Mouse (Mus musculus) left cerebral cortex, postnatal 14 days (tissue): ENCODE data around the gene Serpinb1c. TPM values are rescaled to one million over a fixed set of nuclear protein-coding genes. Genes with fewer than 3 reads are reported as not detected.
"Not testable (repeated sequence)": the region's sequence is repeated elsewhere in the genome, so short reads cannot be mapped to it uniquely, and the experiment has no call there.

ENCODE experiments used
- DNase-seq, 2 experiments: peaks; one replicate each; pipeline ENCODE4 v3.0.0; 2021 to 2022; ENCODE audit warnings: low spot score in 2 of 2, mixed read lengths in 1 of 2
- intact Hi-C: fragments of 180-260 bp; cut with DNase I; formaldehyde crosslinking; loops from one replicate; pipeline ENCODE4 v1.15.1; 2025
- total RNA-seq, 2 experiments: library from RNA; stranded (reverse); gene quantifications; 2 replicates each; pipeline ENCODE4 v1.2.3; 2021

Gene Serpinb1c
- total RNA-seq, 2 experiments from 2014 or later, result not detected

DNA sequence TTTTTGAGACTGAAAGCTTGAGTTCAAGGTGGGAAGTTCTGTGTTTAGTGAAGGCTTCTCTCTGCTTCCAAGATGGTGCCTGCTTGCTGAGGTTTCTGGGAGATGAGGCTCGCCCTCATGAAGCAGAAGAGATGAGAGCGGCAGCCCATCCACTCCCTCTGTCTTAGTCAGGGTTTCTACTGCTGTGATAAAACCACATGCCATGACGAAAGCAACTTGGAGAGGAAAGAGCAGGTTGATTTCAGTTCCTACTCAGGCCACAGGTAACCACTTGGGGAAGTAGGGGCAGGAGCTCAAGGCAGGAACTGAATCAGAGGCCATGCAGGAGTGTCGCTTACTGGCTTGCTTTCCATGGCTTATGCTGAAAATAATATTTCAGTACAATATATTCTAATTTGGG is 29.8 kb downstream of the Serpinb1c start:
- intact Hi-C loops, DNase-seq: not testable (repeated sequence)

DNA sequence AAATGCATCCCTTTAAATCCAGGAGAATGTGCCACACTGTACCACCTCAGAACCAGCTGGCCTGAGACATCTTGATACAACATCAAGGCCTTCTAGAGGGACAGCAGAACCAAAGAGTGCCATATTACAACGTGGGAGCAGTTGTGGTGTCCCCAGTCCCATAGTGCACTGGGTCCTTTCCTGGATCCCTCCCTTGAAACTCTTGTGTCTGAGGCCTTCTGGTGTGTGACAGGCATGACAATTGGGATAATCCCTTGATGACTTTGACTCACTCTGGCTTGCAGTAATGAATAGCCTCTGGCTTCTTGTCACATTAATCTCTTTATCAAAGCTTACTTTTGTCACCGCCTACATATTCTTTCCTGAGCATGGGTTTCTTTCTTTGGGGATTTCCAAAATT is 31.0 kb downstream of the Serpinb1c start:
- DNase-seq, result no peak
- intact Hi-C loops, result no loop called here

DNA sequence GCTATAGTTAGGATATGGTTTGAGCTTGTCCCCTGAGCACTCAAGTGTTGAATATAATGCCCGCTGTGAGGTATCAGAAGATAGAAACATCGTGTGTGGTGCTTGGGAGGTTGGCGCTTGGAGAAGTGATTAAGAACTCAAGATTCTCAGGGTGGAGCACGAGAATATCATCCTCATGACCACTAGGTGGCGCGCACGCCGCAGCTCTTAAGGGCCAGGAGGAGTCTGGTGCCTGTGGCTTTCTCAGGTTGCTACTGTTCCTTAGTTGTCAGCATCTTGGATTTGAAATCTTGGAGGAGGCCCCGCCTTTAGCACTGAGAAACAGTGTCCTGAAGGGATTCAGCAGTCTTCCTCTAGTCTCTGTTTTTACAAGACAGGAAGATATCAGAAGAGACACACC is 31.5 kb downstream of the Serpinb1c start:
- peak; percentile 71 to 86 for DNase-seq
- intact Hi-C loops, result no loop called here

GRCm38 (mm10) chr13:32865591-32865990 is 32.4 kb downstream of the Serpinb1c start:
- intact Hi-C loops, result no loop called here
- DNase-seq, result no peak

GRCm38 (mm10) chr13:32864529-32864928 is 33.5 kb downstream of the Serpinb1c start:
- DNase-seq, intact Hi-C loops: not testable (repeated sequence)

- DNase-seq, result no peak
- intact Hi-C loops, result no loop called here
Measured at GRCm38 (mm10) chr13:32863456-32863855, 34.6 kb downstream of the Serpinb1c start.

GRCm38 (mm10) chr13:32860821-32861220 is 37.2 kb downstream of the Serpinb1c start:
- DNase-seq, result no peak
- intact Hi-C loops, result no loop called here

GRCm38 (mm10) chr13:32853073-32853472 is 44.9 kb downstream of the Serpinb1c start:
- DNase-seq, result no peak
- intact Hi-C loops, result no loop called here

DNA sequence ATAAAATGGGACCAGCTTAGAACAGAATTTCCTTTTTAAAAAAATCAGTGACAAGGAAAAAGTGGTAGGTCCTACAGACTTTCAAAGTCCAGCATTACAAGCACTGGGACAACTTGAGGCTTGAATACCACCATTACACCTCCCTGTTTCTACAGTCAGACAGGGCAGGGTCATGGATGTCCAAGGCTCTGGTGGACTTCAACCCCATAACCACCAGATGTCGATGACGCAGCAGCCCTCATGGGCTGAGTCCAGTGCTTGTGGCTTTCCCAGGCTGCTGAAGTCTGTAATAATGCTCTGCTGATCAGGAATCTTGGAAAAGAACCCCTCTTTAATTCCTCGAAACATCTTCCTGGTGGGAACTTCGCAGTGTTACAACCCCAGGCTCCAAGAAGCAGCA is 45.5 kb downstream of the Serpinb1c start:
- DNase-seq, result no peak
- intact Hi-C loops, result no loop called here

DNA sequence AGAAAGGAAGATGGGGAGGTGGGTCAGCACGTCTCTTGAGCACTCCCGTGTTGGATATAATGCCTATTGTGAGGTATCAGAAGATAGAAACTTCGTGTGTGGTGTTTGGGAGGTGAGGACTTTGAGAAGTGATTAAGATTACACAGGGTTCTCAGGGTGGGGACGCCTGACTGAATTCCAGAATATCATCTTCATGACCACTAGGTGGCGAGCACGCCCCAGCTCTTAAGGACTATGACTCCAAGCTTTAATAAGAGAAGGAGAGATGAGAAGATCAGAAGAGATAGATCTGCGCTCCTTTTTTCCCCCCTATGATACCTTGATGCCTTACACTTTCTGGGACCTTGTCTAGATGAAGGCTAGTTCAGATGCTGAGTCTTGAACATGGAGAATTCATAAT is 46.0 kb downstream of the Serpinb1c start:
- DNase-seq, result peak; percentile 52 to 66
- intact Hi-C loops, result no loop called here

- intact Hi-C loops, result no loop called here
- no peak for DNase-seq
Measured at GRCm38 (mm10) chr13:32850668-32851404, 47.2 kb downstream of the Serpinb1c start, which contains the start of gene Serpinb1a. Serpinb1a (minus strand) TSS chr13:32851185.

DNA sequence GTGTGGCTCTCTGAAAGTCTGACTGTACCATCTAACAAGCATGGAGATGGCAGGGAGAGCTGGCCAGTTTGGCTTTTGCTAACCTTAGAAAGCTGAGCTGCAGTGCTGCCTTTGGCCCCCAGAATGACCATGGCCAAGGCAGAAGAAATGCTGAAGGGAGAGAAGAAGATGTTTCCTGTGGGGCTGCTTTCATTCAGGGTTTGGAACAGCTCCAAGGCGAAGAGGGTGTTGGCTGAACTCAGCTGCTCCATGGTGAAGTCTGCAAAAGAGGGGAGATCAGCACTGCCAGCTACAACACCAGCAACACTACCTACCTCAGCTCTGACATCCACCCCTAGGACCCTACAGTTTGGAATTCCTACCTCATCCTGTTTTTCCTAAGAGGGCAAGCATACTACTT is 47.9 kb downstream of the Serpinb1c start:
- intact Hi-C loops, result no loop called here
- no peak for DNase-seq

DNA sequence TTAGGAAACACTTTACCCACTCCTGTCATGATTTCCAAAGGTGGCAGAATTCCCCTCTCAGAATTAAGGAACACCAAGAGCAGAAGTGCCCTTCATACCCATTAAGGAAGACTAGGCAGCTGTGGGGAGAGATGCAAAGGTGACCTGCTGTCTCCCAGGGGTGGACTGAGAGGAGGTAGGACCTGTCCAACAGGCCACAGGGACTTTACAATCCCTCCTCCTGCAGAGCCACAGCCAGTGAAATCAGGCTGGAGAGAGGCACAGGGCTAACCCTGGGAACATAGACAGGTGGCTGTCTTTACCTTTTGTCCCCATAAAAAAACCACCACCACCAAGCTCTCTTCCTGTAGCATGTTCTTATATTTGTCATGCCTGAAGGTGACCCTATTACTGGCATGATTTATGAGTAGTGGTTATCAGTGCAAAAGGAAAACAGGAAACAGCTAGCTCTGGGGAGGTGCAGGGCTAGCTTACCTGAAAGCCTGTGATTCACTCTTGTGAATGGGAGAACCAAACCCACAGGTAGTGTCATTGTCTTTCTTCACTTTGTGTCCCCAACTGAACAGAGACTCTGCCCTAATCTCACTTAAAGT is 48.4 kb downstream of the Serpinb1c start:
- DNase-seq, result no peak
- intact Hi-C loops, result no loop called here

DNA sequence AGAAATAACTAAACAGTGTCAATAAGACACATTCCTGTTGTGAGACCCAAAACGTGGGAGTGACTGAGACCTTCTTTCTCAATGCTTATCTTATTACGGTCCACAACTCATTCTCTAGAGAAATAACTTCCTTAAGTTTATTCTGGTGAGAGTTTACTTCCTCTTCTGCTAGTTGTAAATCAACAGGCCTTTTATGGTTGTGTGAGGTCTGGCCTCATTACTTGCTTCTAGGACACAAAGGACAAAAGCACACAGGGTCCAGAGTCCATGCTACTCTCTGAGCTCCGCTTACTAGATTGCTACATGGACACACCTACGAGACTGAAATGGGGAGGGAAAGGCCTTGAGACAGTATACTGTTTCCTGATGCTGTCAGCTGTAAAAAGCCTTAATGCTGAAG is 48.9 kb downstream of the Serpinb1c start:
- intact Hi-C loops, result no loop called here
- DNase-seq, result no peak

DNA sequence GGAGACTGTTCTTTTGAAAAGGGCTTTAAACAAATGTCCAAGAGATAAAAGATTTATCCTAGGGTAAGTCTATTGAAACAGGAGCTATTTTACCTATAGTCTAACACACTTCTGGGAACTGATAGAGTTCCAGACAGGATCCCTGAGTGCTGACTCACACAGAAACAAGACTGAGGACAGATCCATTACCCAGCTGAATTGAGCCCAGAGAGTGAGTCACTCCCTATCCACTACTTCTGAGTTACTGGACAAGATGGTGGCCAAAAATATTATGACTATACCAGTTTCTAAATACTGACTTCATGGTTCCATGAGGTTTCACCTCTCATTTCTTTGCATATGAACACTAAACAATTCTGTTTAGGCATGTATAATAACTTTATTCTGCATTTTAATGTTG is 51.8 kb downstream of the Serpinb1c start:
- intact Hi-C loops, result no loop called here
- no peak for DNase-seq

DNA sequence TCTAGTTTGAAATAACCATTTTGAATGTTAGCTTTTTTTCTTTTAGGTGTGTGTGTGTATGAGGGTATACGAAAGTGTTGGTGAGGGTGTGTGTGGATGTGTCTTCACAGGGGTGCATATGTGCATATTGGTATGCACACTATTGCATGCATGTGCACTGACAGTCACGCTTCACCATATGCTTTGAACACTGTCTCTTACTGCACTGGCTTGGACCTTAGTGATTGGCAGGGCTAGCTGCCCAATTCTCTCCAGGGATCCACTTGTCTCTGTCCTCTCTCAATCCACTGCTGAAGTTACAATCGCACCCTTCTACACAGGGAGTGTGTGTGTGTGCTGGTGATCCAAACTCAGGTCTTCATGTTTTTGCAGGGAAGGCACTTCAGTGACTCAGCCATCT is 56.7 kb downstream of the Serpinb1c start:
- intact Hi-C loops, result no loop called here
- DNase-seq, result no peak

- intact Hi-C loops, result no loop called here
Measured at GRCm38 (mm10) chr13:32839314-32839713, 58.7 kb downstream of the Serpinb1c start.

DNA sequence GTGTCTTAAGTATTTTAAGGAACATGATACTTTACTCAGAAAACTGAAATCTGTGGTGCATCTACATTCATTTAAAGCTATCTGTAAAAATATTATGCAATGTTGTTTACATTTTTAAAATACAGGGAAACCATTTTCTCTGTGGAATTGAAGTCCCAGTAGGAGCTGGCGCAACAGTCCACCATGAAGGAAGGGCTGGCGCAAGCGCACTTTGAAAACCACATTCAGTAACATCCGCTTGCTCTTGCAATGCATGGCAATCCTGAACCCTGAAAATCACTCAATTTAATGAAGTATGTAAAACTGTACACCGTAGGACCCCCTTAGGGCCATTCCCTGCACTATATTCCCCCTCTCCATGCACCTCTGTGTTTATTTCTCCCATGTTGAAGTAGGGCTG is 63.5 kb downstream of the Serpinb1c start:
- DNase-seq, result no peak
- intact Hi-C loops, result no loop called here

More at GRCm38 (mm10) chr13:32839314-32839713, 58.7 kb downstream of the Serpinb1c start:
- DNase-seq, result no peak

GRCm38 (mm10) chr13:32833237-32833636 is 64.8 kb downstream of the Serpinb1c start:
- DNase-seq, result no peak
- intact Hi-C loops, result no loop called here

GRCm38 (mm10) chr13:32832776-32833175 is 65.2 kb downstream of the Serpinb1c start:
- peak in 1 of 2 experiments; percentile 18 for DNase-seq
- intact Hi-C loops, result no loop called here
